Mouse (Mus musculus) neutrophil, adult 59 days (primary cell): ENCODE results near the gene Cwc15. TPM values are rescaled to one million over a fixed set of nuclear protein-coding genes. Genes with fewer than 3 reads are reported as not detected.

Source experiments
- total RNA-seq, 2 experiments: library from RNA; stranded (reverse); gene quantifications; 1 replicate in 1 of 2; 2 replicates in 1 of 2; pipeline ENCODE4 v1.2.4; 2023

Cwc15 gene
- total RNA-seq = 10 to 100 TPM; 70.0 to 95.0 TPM

GRCm38 (mm10) chr9:14500023-14500915 is at the start of gene Cwc15, which contains the start of gene Kdm4d:
Gene Cwc15 (plus strand): TSS chr9:14500617.
Gene Kdm4d (minus strand): TSS chr9:14500482.

Other genes starting within 250 kb of the Cwc15 start
- gene Sesn3, start 225.6 kb upstream of the Cwc15 start, total RNA-seq = 1 to 10 TPM; 5.8 to 8.5 TPM
- 1 to 10 TPM; 7.3 to 7.4 TPM for gene Endod1, start 119.1 kb upstream of the Cwc15 start, total RNA-seq
- under 1 TPM in 1 of 2 experiments, not detected in 1; 0.22 TPM for gene Kdm4d, start 135 bp upstream of the Cwc15 start, total RNA-seq
- gene Amotl1, start 144.4 kb downstream of the Cwc15 start, total RNA-seq = under 1 TPM; 0.09 to 0.11 TPM
- gene Piwil4, start 240.1 kb downstream of the Cwc15 start, total RNA-seq = not detected